Mouse (Mus musculus) left cerebral cortex, postnatal 10 days (tissue): Measurements from ENCODE around the gene Naga. TPM values are rescaled to one million over a fixed set of nuclear protein-coding genes. Genes with fewer than 3 reads are reported as not detected.

Source experiments
- DNase-seq, 2 experiments: peaks; one replicate each; pipeline ENCODE4 v3.0.0; 2021 to 2022; ENCODE audit warnings: low spot score in 2 of 2, mixed read lengths in 1 of 2; ENCODE audit errors: extremely low spot score in 1 of 2
- intact Hi-C: fragments of 180-260 bp; cut with DNase I; formaldehyde crosslinking; loops from one replicate; pipeline ENCODE4 v1.15.1; 2025
- total RNA-seq, 2 experiments: library from RNA; stranded (reverse); gene quantifications; 2 replicates each; pipeline ENCODE4 v1.2.3; 2021

The Naga gene
- total RNA-seq, 2 experiments from 2014 or later: 34.5 to 41.0 TPM

DNA sequence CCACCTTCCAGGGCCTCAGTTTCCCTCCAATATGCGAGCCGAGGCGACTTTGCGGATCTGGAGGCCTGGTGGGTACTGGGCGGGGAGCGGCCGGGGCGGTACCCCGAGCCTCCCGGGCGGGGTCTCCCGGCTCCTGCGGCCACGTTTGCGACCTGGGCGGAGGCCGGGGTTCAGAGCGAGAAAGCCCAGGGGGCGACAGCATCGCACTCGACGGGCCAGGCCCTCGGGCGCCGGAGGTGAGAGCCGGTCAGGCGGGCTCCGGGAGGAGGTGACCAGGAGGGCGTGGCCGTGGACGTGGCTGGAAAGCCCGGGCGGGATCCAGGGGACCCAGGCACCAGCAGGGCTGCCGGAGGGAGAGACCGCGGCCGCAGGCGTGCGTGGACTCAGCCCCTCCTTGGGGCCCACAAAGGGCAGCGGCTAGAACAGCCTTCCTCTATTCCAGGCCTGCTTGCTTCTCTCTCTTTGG, 2.3 kb upstream of the Naga start:
- intact Hi-C loops: no loop called here
- peak in 1 of 2 experiments; percentile 73 for DNase-seq

DNA sequence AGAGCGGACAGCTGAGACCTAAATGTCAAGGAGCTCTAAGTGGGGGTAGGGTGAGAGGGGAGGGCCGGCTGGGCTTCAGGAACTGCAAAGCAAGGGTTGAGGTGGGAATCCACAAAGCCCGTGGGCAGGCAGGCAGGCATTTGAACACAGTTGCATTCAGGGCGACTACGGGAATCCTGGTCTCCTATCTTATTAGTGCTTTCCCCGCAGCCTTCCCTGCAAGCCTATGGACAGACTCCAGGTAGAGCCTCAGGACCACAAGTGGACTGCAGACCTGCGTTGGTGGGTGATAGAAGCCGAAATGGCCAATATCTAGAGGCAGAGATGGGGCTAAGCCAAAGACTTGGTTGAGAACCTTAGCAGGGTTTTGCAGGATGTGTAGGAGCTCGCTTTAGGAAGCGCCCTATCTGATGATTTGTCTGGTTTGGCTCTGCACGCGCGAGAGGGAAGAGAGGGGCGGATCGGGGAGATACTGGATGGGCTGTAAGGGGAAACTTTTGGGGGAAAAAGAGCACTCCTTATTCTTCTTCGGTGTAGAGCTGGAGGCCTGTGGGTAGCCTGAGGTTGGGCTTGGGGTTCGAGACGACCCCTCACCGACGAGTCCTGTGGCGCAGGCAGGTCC, 1.8 kb upstream of the Naga start:
- no peak for DNase-seq
- intact Hi-C loops: no loop called here

DNA sequence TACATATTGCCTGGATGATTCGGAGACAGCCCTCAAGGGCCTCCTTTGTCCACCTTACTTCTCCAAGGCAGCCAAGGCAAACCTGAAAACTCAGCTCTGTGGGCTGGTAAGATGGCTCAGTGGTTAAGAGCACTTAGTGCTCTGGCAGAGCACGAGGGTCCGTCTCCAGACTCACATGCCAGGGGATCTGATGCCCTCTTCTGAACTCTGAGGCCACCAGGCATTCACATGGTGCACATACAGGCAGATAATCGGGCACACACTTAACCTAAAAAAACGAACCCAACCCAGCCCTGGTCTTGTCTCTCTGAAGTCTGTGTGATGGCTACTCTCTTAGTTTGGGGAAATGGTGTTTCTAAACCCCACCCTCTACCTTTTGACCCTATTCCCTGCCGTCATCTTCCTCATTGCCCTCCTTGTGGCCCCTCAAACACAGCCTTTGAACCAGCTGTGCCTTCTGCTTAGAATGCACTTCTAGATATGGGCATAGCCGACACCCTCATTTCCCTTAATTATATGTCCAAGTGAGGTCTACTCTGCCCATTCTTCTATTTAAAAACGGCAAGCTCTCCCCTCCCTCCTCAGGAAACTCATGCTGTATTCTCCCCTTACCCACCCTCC, 1.0 kb upstream of the Naga start:
- intact Hi-C loops: no loop called here
- DNase-seq: no peak

DNA sequence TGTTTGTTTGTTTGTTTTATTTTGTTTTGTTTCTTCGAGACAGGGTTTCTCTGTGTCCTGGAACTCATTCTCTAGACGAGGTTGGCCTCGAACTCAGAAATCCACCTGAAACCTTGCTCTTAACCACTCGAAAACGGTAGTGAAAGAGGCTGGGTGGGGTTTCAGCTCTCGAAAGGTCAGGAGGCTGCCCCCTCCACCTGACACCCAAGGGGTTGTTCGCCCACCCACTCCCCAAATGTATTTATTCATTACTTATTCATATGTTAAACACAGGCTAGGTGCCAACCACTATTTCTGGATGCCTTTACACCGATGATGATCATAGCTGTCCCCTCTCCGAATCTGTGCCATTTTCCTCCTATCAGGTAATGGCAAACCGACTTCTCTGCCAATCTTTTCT, 425 bp upstream of the Naga start:
- no peak for DNase-seq
- intact Hi-C loops: no loop called here

- intact Hi-C loops: no loop called here
- DNase-seq: no peak
Measured at GRCm38 (mm10) chr15:82337875-82338274, 850 bp downstream of the Naga start.

- intact Hi-C loops: no loop called here
- DNase-seq: no peak
Measured at GRCm38 (mm10) chr15:82336629-82337028, 2.1 kb downstream of the Naga start.

DNA sequence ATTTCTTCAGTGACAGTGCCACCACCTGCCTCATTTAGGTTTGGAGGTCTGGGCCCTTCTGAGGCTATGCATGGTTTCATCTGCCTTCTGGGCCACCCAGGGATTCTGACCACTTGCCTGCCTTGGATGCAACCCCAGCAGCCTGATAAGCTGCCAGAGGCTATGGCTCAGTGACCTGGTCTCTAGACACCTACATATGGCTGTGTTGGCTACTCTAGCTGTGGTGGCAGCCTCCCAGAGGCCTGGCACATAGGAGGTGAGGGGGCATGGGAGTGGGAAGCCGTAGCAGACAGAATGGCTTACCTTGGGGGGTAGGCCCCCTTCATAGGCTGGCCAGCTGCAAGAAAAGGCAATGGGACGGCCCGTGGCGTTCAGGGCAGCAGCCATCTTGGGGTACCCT, 3.5 kb downstream of the Naga start:
- no peak for DNase-seq
- intact Hi-C loops: no loop called here

DNA sequence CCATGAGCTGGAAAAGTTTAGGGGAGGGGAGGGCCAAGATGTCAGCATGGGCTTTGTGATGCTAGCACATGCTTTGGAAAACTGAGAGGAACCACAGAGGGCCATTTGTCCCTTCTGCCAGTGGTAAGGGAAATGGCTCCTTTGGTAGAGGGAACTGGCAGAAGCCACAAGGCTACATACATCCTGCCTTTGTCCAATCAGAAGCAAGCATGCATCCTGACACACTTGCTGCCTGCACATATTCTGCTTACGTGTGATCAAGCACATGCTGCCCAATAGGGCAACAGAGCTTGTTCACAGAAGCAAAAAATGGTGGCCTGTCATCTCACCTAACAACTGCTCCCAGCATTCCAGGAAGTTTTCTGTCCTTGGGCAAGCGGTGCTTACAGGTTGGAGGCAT, 13.3 kb downstream of the Naga start:
- intact Hi-C loops: no loop called here
- DNase-seq: no peak

- no peak for DNase-seq
- intact Hi-C loops: no loop called here
Measured at GRCm38 (mm10) chr15:82322195-82322594, 16.5 kb downstream of the Naga start.

GRCm38 (mm10) chr15:82319613-82320012, 19.1 kb downstream of the Naga start:
- no peak for DNase-seq
- intact Hi-C loops: no loop called here

DNA sequence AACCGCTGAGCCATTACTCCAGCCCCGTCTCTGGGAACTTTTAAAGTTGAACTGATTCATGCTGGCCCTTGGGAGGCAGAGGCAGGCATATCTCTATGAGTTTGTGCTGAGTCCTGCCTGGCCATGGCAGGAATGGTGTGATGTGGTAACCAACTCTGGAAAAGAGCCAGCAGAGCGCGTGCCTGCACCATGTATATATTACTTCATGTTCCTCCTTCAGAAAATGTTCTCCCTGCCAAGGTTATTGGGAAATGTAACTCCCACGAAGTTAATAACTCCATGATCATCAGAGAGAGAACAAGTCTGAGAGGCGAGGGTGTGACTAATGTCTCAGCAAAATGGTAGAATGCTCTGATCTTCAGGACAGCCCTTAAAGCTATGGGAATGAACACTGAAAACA, 20.9 kb downstream of the Naga start:
- no peak for DNase-seq
- intact Hi-C loops: no loop called here

GRCm38 (mm10) chr15:82308416-82308815, 30.3 kb downstream of the Naga start:
- no peak for DNase-seq
- intact Hi-C loops: no loop called here

DNA sequence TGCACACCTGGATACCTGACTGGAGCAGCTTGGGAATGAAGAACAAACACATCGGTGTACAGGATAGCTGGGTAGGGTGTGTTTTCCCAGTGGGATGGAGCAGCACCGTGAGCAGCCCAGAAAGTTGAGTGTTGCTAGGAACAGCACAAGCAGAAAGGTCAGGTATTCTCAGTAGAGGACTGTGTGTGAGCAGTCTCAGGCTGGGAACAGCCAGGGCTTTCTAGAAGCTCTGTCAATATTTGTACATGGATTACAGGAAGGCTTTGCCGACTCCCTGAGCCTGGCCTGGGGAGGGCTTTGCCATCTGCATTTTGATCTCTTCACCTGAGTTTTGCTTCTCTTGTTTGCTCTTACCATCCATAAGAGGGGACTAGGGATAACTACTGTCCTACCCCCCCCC, 31.6 kb downstream of the Naga start:
- no peak for DNase-seq
- intact Hi-C loops: no loop called here

DNA sequence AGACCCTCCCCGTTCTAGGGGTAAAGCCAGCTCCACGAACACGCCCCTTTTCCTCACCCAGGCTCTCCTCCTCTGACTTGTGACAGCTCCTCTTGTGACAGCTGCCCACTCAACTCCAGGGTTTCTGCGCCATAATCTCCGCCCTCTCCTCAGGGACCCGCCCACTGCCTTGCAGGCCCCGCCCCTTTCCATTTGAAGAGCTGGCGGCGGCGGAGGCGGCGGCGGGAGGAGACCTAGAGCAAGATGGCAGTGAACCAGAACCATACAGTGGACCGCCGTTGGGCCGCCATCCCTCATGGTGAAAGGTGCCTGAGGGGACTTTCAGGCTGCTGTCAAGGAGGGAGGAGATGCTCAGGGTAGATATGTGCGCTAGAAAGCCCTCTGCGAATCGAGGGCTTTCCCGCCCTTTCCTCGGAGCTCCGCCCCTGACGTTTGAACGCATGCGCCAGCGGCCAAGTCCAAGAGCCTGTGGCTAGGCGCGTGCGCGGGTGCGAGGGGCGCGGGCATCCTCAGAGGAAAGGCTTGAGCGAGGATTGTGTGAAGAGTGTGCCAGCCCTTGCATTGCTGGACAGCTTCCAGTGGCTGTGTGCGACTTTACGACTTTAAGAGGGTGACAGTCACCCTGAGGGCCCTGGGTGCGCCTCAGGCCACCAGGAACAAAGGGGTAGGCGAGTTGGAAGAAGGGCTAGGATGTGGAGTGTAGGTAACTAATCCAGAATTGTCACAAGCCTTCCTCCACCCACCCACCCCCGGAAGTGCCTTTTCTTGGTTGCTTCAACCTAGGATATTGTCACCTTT, 39.8 kb downstream of the Naga start, which contains the start of gene Wbp2nl:
TSS of gene Wbp2nl (plus strand) at position 191 of the 798 bp plus-strand sequence.
- no peak for DNase-seq
- intact Hi-C loops: no loop called here

- intact Hi-C loops: no loop called here
- peak in 1 of 2 experiments; percentile 36 for DNase-seq
Measured at GRCm38 (mm10) chr15:82294059-82294458, 44.7 kb downstream of the Naga start.

DNA sequence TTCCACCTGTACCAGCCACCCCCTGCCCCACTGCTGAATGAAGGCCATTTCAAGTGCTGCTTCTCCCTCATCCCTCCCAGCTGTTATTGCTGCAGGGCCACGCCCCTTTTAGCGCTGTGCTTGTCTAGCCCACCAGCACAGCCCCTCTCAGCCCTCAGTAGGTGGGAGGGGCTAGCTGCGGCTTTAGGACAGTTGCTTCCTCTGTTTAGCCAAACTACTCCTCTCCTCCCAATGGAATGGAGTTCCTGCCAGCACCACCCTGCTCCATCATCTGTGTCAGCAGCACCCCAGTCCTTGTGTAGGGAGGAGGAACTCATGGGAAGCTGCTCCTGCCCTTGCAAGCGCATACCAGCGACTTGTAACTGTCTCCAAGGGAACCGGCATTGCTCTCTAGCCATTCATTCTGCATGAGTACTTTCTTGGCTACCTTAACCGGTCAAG, 45.4 kb downstream of the Naga start:
- no peak for DNase-seq
- intact Hi-C loops: no loop called here

- no peak for DNase-seq
- intact Hi-C loops: no loop called here
Measured at GRCm38 (mm10) chr15:82292851-82293250, 45.9 kb downstream of the Naga start.

DNA sequence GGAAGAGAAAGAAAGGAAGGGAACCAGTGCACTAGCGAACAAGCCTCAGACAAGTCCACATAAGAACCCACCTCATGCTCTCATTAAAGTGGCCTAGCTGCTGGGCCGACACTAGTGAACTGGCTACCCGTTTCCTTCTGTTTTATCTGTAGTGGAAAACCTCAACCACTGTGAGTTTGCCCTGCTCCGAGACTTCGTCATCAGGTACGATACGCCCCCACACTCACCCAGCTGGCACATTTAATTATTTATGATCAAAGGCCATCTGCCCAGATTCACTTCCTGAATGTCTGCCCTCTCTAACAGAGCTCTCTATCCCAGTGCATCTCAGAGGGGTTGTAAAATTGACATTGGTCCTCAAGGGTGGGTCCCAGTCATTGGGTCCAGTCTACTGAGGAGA, 48.5 kb downstream of the Naga start:
- intact Hi-C loops: no loop called here
- DNase-seq: no peak

DNA sequence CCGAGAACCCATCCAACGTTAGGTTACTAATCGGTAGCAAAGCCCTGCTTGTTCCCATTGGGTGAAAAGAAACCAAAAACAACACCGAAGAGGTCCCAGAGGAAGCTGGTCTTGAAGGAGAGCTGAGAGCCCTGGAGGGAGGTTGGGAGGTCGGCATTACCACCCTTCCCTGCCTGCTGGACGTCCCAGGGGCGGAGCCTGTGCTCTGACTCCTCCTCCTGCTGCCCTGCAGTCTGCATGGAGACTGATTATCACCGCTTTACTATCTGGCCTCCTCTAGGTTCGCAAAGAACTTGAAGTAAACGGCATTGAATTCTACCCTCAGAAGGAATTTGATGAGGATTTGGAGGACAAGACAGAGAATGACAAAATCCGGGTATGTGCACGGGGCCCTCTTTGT, 52.6 kb downstream of the Naga start:
- DNase-seq: no peak
- intact Hi-C loops: no loop called here

DNA sequence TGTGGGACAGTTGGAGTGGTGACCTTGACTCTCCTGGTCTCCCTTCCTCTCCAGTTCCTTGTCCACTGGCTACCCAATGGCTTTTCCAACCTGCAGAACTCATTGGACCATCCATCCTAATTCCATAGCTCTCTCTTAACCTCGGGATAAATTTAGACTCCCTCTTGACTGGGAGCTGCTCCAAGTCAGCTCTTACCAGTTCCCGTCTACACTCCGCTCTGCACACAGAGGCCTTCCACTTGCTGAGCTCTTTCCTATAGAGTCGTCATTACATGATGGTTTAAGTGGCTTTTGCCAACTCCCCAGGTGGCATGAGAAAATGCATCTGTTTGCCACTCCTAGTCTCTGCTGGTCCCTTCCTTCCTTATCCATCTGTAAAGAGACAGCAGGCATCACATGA, 58.1 kb downstream of the Naga start:
- no peak for DNase-seq
- intact Hi-C loops: no loop called here
